Mouse (Mus musculus): ENCODE measurements around the gene Rimbp2.
"Not testable (repeated sequence)": the region's sequence is repeated elsewhere in the genome, so short reads cannot be mapped to it uniquely, and the experiment has no call there.

The Rimbp2 gene

DNA sequence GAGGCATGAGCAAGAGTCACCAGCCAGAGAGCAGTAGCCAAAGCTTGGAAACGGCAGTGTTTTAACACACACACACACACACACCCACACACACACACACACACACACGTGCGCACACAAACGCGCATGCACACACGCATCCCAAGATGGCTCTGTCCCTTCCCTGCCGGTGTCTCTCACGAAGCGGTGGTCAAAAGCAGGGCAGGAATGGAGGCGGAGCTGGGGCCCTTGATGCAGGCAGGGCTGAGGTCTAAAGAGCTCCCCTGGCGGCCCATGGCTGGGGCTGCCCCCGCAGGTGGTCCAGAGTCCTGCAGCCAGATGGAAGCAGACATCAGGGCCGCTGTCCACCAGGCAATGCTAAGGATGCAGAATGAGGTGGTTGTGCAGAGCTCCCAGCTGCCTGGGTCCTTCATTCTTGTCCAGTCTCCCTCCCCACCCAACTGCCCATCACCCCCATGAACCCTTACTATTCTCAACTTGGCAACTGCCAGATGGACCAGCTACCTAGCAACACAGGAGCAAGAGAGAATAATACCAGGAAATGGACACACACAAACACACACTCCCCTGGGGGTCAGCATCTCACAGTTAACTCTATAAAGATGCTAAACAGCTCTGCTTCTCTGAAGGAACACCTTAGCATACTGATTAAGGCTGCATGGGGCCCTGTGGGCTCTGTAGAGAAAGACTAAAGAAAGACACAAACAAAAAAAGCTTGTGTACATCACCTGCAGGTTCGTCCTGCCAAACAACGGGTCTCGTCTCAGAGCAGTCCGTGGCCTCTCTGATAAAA is at the start of gene Rimbp2:
Rimbp2 (minus strand) TSS at position 209 of the 793 bp plus-strand sequence.
- in situ Hi-C loops (cut with MboI; ENCODE audit: unreplicated experiment in 2 of 2) = no loop called here

DNA sequence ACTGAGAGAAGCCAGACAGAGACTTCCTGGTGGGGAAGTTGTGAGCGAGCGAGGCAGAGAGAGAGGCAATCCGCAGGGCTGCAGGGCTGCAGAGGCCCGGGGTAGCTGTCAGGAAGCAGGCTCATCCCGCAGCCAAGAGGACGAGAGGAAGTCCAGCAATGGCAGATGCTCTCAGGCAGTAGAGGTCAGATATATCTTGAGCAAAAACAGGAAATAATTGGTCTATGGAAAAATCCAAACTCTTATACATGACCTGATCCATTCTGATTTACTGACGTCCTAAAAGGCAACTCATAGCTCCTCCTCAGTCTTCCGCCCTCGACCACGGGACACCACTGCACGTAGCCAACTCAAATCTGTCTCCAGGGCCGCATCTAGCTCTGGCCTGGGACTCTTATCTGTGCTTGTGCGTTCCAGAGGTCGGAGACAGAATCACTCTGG is 49.3 kb upstream of the Rimbp2 start:
- in situ Hi-C loops (cut with MboI; ENCODE audit: unreplicated experiment in 2 of 2) = loop anchor here (10.0 to 25.0 kb wide), 4 partner anchors 492 to 1390 kb away; partner anchors contain the start of genes Gusb (in 1 of the 2) and Rabgef1 (in 1 of the 2)

DNA sequence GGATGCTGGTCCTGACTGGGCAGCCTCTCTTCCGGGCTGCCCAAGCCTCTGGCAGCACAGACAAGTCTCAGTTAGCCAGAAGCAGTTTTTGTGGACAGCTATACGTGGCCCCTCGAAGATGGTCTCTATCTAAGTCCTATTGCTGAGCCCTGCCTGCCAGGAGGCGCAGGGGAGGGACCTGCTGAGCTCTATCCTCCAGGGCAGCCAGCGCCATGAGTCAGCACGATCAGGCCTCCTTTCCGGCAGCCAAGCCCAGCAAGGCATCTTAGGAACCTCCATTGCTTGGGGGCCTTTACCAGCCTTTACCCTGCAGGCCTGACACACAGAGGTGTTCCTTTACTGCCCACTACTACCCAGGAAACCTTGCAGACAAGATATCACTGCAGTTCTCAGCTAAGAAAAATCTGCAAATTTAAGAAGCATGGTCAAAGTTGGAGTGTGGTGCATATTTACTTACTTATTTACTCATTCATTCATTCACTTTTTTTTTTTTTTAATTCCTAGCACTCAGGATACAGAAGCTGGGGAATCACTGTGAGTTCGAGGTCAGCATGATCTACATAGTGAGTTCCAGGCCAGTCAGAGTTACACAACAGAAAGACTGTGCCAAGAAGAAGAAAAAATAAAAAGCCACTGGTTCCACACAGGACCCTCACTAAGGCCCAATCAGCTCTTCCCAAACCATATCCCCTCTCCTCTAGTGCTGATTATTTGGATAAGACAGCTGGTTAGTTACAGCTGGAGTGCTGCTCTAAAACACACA is 47.6 kb upstream of the Rimbp2 start:
- in situ Hi-C loops (cut with MboI; ENCODE audit: unreplicated experiment in 2 of 2) = loop anchor here (10.0 to 25.0 kb wide), 4 partner anchors 494 to 1389 kb away; partner anchors contain the start of genes Gusb (in 1 of the 2) and Rabgef1 (in 1 of the 2)

DNA sequence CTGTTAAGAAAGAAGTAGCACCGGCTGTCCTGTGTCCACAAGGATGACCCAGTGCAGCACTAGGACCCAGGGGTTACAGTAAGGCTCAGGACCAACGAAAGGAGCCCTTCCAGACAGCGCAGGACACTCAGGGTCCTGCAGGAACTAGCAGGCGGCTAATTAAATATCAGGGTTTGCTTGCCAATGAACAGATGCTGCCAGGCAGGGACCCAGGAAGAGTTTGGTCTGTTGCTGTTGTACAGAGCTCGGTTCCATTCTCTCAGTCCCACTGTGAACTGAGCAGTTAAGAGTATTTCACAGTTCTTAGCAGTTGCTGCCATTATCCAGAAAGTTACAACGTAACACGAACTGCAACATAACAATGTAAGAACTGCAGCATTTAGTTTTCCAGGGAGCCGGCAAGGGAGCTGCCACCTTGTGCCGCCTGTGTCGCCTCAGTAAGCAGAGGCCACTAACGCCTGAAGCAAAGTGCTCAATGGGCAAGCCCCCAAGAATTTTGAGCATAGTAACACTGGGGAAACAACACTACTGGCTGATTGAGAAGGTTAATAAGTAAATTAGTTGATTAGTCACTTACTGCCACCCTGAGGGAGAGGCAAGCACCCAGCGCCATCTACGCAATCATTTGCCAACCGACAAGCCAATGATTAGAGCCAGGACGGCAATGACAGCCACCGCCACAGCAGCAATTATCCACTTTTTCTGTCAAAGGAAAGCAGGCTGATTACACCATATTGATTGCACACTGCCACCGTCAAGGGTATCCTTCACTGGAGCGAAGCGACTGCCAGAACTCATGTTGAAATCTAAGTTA is 34.1 kb upstream of the Rimbp2 start:
- in situ Hi-C loops (cut with MboI; ENCODE audit: unreplicated experiment in 2 of 2) = no loop called here

DNA sequence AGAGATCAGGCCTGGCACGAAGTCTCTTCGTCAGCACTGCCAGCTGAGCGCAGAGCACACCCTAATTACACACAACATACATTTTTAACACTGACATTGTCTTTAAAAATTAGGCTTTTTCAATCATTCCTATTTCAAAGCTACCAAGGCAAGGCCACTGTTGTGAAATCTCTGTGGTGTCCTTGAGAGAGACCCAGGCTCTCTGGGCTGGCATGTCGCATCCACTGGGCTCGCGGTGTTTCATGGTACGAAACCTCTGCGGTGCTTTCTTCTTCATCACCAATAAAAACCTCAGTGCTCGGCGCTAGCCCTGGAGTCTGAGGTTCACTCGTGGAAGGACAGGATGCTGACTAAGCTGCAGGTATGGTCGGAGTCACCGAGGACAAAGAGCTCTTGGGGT is 32.7 kb upstream of the Rimbp2 start:
- in situ Hi-C loops (cut with MboI; ENCODE audit: unreplicated experiment in 2 of 2) = no loop called here

DNA sequence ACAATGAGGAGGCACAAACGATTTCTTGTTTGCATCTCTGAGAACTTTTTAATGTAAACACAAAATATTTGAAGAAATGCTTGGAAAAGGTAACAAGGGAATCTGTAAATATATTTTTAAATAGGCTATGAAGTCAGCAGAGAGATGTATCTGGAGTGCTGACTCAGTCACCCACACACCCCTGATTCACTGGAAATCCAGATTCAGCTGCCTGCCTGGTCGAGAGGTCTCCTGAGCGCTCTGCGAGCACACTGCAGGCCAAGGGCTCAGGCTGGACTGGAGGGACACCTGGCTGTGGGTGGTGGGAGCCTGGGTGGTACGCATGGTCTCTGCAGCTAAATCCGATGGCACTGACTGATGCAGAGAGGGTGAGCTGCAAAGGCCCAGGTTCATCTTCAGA is 31.2 kb upstream of the Rimbp2 start:
- in situ Hi-C loops (cut with MboI; ENCODE audit: unreplicated experiment in 2 of 2) = no loop called here

DNA sequence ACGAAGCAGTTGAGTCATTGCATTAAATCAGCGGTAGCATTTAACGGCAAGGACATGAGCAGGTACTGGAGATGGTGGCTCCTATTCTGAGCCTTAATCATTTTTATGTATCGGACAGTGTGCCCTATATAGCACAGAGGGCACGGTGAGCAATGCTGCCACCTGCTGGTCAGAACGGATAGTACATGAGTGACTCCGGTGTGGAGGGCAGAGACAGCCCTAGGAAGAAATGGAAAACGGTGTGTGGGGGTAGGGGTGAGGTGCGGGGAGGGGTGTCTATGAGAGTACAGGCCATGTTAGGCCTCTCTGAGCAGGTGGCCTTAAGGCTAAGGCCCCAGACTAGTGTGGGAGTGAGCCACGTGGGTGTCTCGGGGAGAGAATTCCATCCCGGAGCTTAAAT is 28.3 kb upstream of the Rimbp2 start:
- in situ Hi-C loops (cut with MboI; ENCODE audit: unreplicated experiment in 2 of 2) = no loop called here

DNA sequence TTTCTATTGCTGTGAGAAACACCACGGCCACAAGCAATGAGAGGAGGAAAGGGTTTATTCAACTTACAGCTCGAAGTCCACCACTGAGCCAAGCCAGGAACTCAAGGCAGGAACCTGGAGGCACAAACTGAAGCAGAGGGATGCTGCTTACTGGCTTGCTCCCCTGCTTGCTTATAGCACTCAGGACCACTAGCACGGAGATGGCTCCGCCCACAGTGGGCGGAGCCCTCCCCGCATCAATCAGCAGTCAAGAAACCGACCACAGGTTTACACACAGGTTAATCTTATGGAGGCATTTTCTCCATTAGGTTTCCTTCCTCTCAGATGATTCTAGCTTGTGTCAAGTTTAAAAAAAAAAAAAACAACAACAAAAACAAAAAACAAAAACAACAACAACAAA is 27.6 kb upstream of the Rimbp2 start:
- in situ Hi-C loops (cut with MboI; ENCODE audit: unreplicated experiment in 2 of 2) = no loop called here

DNA sequence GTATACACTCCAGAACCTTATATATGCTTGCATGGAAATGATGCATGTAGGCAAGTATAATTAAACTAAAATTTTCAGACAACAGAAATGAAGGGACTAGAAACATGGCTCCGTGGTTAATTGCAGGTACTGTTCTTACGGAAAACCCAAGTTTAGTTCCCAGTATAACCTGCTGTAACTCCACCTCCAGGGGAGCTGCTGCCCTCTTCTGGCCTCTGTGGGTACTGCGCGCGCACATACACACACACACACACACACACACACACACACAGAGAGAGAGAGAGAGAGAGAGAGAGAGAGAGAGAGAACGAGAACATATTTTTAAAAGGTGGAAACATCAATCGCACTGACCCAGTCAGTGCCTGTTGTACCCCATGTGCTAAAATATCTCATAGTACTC is 25.7 kb upstream of the Rimbp2 start:
- in situ Hi-C loops (cut with MboI; ENCODE audit: unreplicated experiment in 2 of 2) = no loop called here

DNA sequence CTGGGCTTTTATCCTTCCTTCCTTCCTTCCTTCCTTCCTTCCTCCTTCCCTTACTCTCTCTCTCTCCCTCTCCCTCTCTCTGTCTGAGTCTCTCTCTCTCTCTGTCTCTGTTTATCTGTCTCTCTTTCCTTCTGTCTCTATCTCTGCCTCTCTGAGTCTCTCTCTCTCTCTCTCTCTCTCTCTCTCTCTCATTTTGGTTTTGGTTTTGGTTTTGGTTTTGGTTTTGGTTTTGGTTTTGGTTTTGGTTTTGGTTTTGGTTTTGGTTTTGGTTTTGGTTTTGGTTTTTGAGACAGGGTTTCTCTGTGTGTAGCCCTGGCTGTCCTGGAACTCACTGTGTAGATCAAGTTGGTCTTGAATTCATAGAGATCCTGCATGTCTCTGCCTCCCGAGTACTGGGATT is 24.2 kb upstream of the Rimbp2 start:
- in situ Hi-C loops (cut with MboI; ENCODE audit: unreplicated experiment in 2 of 2) = not testable (repeated sequence)

DNA sequence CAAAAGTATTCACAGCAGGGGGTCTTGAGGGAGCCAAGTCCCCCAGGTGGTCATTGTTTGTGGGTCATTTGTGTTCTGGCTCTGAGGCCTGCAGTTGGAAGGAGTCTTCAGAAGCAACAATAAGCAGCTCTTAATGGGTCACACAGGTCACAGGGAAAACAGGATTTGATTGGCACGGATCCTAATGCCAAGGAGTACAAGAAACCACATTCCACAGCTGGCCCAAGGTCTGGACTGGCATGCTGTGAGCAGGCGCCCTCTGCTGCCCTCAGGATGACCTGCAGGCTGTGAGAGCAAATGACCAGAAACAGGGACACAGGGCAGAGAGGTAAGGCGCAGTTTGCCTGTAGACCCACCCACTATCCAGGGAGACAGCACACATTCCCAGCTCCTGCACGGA is 23.0 kb upstream of the Rimbp2 start:
- in situ Hi-C loops (cut with MboI; ENCODE audit: unreplicated experiment in 2 of 2) = no loop called here

DNA sequence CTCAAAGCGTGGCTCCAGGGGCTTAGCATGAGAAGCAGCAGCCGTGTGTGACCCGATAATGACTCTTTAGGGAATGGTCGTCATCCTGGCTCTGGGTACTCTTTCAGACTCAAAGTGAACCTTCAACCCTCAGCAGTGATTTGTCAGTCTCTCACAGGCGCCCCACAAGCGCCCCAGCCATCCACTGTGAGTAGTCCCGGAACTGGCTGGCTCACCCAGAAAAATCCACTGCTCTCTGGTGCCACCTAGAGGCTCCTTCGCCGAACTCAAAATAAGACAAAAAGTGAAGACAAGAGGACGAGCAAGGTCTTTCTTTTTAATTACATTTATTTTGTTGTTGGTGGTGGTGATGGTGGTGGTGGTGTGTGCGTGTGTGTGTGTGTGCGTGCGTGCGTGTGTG is 18.0 kb upstream of the Rimbp2 start:
- in situ Hi-C loops (cut with MboI; ENCODE audit: unreplicated experiment in 2 of 2) = no loop called here

DNA sequence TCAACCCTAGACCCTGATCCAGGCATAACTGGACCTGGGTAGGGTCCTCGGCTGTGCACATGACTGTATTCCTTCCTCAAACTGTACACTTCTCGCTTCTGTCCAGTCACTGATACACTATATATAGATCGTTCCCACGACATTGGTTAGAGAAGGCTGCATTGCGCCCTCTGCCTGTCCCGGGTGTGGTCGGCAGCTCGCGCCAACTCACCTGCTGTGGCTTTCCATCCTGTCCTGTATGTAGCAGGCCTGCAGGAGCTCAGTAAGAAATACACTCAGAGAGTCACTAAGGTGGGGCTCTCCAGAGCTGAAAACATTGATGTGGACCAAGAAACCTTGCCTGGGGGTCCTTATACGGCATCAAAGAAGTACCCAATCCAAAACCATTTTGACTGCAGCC is 17.6 kb upstream of the Rimbp2 start:
- in situ Hi-C loops (cut with MboI; ENCODE audit: unreplicated experiment in 2 of 2) = no loop called here

DNA sequence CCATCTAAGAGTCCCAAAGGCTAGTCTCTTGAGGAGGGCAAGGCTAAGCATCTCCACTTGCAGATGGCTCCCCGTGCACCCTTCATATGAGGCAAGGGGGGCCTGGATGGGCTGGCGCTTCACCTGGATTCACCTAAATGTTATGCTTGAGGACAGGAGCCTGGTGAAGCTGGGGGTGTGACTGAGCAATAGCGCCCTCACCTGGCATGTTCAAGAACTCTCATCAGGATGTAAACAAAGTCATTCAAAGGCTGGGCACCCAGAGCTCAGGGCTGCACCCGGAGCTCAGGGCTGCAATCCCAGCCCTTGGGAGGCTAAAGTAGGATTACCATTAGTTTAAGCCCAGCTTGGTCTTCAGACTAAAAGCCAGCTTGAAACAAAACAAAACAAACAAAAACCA is 11.1 kb upstream of the Rimbp2 start:
- in situ Hi-C loops (cut with MboI; ENCODE audit: unreplicated experiment in 2 of 2) = no loop called here

DNA sequence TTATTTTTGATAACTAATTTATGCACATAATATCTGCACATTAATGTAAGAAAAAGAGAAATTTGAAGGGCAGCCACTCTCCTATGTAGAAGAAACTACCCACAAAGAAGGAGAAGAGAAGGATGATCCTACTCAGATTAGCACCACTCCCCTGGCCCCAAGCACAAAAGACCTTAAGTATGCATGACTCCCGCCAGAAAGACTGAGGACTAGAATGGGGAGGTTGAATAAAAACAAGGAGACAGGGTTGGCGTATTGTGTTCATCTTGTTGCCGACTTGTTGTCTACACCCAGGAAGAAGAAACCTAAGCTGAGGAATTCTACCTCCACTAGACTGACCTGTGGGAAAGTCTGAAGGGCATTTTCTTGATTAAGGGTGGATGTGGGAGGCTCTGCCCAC is 5.6 kb upstream of the Rimbp2 start:
- in situ Hi-C loops (cut with MboI; ENCODE audit: unreplicated experiment in 2 of 2) = no loop called here

DNA sequence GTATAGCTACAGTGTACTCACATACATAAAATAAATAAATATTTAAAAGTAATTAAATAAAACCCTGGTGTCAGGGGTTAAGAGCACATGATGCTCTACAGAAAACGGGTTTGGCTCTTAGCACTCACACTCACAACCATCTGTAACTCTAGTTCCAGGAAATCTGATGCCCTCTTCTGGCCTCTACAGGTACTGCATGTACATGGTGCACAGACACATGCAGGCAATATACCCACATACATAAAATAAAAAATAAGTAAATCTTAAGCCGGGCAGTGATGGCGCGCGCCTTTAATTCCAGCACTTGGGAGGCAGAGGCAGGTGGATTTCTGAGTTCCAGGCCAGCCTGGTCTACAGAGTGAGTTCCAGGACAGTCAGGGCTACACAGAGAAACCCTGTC is 1.1 kb upstream of the Rimbp2 start:
- in situ Hi-C loops (cut with MboI; ENCODE audit: unreplicated experiment in 2 of 2) = not testable (repeated sequence)

DNA sequence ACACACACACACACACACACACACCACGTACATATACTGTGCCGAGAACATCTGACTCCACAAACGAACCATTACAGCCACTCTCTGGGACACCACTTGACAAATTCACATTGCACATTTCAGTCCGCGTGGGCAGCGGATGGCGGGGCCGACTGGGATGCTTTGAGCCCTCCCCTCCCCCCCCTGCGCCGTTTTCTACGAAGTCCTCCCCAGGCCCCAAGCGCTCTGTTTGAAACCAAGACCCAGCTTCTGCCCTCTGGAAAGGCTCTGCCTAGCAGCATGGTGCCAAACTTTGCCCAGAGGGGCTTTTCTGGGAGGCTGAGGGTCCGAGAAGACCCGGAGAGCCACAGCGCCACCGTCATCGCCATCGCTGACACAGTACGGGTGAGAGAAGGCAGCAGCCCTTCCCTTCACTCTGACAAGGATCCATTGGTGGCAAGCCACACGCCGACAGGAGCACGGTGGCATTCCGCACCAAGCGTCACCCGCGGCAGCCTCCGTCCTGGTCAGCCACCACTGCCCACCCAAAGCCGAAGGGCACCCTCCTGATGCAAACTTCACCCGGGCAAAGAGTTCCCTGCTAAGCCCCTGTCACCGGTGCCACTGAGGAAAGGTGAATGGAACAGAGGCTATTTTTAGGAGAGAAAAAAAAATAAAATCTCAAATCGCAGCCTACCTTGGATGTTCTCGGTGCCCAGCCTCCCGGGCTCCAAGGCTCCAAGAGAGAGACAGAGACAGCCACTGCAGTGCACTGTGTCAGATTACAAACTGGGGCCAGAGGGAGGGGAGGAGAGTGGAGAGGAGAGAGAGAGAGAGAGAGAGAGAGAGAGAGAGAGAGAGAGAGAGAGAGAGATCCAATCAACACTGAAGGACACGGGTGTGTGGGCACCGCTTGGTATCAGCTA is 743 bp downstream of the Rimbp2 start:
- in situ Hi-C loops (cut with MboI; ENCODE audit: unreplicated experiment in 2 of 2) = no loop called here

DNA sequence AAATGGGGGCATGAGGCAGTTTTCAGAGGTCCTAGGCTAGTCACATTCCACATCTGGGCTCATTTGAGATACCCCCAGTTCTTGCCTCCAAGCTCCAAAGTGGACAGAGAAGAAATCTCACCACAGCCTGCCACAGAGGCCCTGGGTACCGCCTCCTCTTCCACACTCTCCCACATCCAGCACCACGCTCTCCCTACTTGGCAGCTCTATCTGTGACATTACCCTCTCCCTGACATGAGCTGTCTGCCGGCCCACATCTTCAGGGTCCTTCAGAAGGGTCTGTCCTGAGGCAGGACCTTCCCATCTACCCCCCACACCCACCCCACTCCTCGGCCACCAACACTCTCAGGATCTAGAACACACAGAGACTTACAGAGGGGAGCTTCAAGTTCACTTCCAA is 1.8 kb downstream of the Rimbp2 start:
- in situ Hi-C loops (cut with MboI; ENCODE audit: unreplicated experiment in 2 of 2) = no loop called here

DNA sequence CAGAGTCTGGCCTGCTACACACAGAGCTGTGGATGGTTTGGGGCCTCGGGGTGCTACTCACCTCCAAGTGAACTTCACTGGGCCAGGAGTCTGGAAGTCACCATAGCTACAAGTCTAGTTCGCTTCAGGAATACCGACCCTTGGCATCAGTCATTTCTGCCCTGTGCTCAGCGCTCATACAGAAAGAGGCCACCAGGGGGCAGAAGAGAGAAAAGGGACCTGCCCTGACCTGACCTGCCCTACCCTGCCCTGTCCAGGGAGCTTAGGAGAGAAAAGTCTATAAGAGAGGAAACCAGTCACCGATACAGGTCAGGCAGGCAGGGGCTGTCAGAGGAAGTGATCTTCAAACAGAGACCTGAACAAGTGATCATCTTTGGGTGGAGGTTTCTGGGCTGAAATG is 6.2 kb downstream of the Rimbp2 start:
- in situ Hi-C loops (cut with MboI; ENCODE audit: unreplicated experiment in 2 of 2) = no loop called here

DNA sequence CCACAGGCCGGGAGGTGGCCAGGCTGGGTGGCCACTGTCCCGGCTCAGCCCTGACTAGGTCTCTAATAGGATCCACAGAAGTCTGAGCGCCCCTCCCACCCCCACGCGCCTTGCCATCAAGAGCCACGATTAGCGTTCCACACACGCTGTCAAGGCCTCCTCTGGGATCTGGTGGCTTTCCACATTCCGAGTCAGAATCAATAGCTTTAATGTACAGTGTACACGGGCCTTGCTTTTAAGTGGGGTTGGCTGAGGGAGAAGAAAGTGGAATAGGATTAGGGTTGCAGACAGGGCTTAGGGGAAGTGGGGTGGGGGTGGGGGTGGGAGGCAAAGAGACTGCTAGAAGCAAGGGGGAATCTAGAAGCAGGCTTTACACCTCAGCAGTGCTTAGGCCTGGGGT is 12.8 kb downstream of the Rimbp2 start:
- in situ Hi-C loops (cut with MboI; ENCODE audit: unreplicated experiment in 2 of 2) = no loop called here

All from v-Abl transformed pro-B cells (cell line).